Mouse (Mus musculus) heart, embryonic 14.5 days (tissue): ENCODE measurements around the gene Hoxa5. TPM values are rescaled to one million over a fixed set of nuclear protein-coding genes. Genes with fewer than 3 reads are reported as not detected.
A peak's percentile ranks its signal among the peaks of the same experiment; 100 is the strongest.

Experiments used
- ATAC-seq: fragments of 200-750 bp; cut with Nextera tagmentation; 2 replicates; pipeline ENCODE4 v1.8.0; 2017; ENCODE audit warnings: low read depth, moderate TSS enrichment; ENCODE audit not compliant: insufficient number of reproducible peaks, insufficient read depth, low FRiP score
- H3K27ac ChIP-seq, 2 experiments: fragments of 200-500 bp in 1 of 2; fragments of 300-500 bp in 1 of 2; sonication (generic) in 1 of 2; replicated peaks in 1 of 2; 2 replicates each; pipeline ENCODE4 v1.5.1; 2012 to 2014; ENCODE audit warnings: low read depth in 2 of 2, low read length in 2 of 2, control low read depth in 1 of 2, mild to moderate bottlenecking in 1 of 2, mixed read lengths in 1 of 2; ENCODE audit not compliant: control insufficient read depth in 1 of 2, insufficient read depth in 1 of 2
- H3K27me3 ChIP-seq: fragments of 300-500 bp; sonication (generic); 2 replicates; pipeline ENCODE4 v1.6.1; 2014; ENCODE audit warnings: mild to moderate bottlenecking, low read length, control low read depth; ENCODE audit not compliant: control insufficient read depth, insufficient read depth
- H3K36me3 ChIP-seq: fragments of 300-500 bp; sonication (generic); 2 replicates; pipeline ENCODE4 v1.6.1; 2014; ENCODE audit warnings: mild to moderate bottlenecking, control low read depth, low read length, mixed read lengths; ENCODE audit not compliant: control insufficient read depth, insufficient read depth
- H3K4me1 ChIP-seq, 2 experiments: fragments of 200-500 bp in 1 of 2; fragments of 300-500 bp in 1 of 2; sonication (generic) in 1 of 2; 2 replicates each; pipeline ENCODE4 v1.6.1; 2012 to 2014; ENCODE audit warnings: low read length in 2 of 2, control low read depth in 1 of 2, mixed read lengths in 1 of 2; ENCODE audit not compliant: control insufficient read depth in 2 of 2, insufficient read depth in 2 of 2
- H3K4me2 ChIP-seq: fragments of 300-500 bp; sonication (generic); 2 replicates; pipeline ENCODE4 v1.6.1; 2014; ENCODE audit warnings: mild to moderate bottlenecking, low read length
- H3K4me3 ChIP-seq, 2 experiments: fragments of 200-500 bp in 1 of 2; fragments of 300-500 bp in 1 of 2; sonication (generic) in 1 of 2; 2 replicates each; pipeline ENCODE4 v1.5.1; 2012 to 2014; ENCODE audit warnings: low read length in 2 of 2, mild to moderate bottlenecking in 2 of 2, control low read depth in 1 of 2, low read depth in 1 of 2, moderate library complexity in 1 of 2; ENCODE audit not compliant: control insufficient read depth in 1 of 2, insufficient read depth in 1 of 2
- H3K9ac ChIP-seq: fragments of 300-500 bp; sonication (generic); 2 replicates; pipeline ENCODE4 v1.6.1; 2014; ENCODE audit warnings: mild to moderate bottlenecking, low read length
- H3K9me3 ChIP-seq: fragments of 300-500 bp; sonication (generic); 2 replicates; pipeline ENCODE4 v1.6.1; 2016; ENCODE audit warnings: low read length, control low read depth; ENCODE audit not compliant: control insufficient read depth
- WGBS: fragments of 180-500 bp; shearing (Covaris S2); extraction: QIAGEN DNeasy Blood & Tissue Kit; methylation state at CpG from one replicate; pipeline ENCODE4 v1.1.7; 2014; 5-methylcytosine and 5-hydroxymethylcytosine counted together
- polyA plus RNA-seq: library from polyadenylated mRNA; unstranded; fragments of >200 nt; fragmentation: Nextera tagmentation; extraction: Ambion mirVana; gene quantifications from 2 replicates; pipeline ENCODE4 v1.2.1, GENCODE M21; 2014

The Hoxa5 gene
- polyA plus RNA-seq, 1 experiment from 2014 or later = 1.3 TPM

- Histone ChIP-seq H3K27ac (no peak overlapping the region), H3K9me3 (no peaks in the 10 kb centered on the region), H3K36me3 (no peaks in the 10 kb centered on the region), H3K4me1 (peaks cover 2 to 17% of the 10 kb centered on the region in 2 experiments; a peak in 1 of 4 replicates), H3K4me3 (peak overlapping the region in 1 of 2 experiments; percentile 24; a peak in 1 of 4 replicates), H3K4me2 (0 out of 2 replicates have a peak overlapping the region, but pooled peaks have one; percentile 45), H3K9ac (no peak overlapping the region), H3K27me3 (peaks cover 100% of the 10 kb centered on the region)
- no peak for ATAC-seq
- WGBS = 5% methylated on average over 23 of the region's 23 CpGs
These were observed 13.7 kb upstream of the Hoxa5 start for GRCm38 (mm10) chr6:52217895-52218642.

- ATAC-seq = no peak
- under 1% methylated on average over 25 of the region's 25 CpGs for WGBS
- H3K27ac ChIP-seq = no peak overlapping the region
- peaks cover 100% of the 10 kb centered on the region for H3K27me3 ChIP-seq
- no peaks in the 10 kb centered on the region for H3K9me3 ChIP-seq
- H3K4me3 ChIP-seq = peak overlapping the region; percentile 4 to 24; a peak in 3 of 4 replicates
- peaks cover 2 to 20% of the 10 kb centered on the region in 2 experiments; a peak in 1 of 4 replicates for H3K4me1 ChIP-seq
- H3K9ac ChIP-seq = no peak overlapping the region
- H3K4me2 ChIP-seq = peak overlapping the region; percentile 45
- H3K36me3 ChIP-seq = no peaks in the 10 kb centered on the region
These were observed 13.0 kb upstream of the Hoxa5 start for GRCm38 (mm10) chr6:52217459-52217768.

DNA sequence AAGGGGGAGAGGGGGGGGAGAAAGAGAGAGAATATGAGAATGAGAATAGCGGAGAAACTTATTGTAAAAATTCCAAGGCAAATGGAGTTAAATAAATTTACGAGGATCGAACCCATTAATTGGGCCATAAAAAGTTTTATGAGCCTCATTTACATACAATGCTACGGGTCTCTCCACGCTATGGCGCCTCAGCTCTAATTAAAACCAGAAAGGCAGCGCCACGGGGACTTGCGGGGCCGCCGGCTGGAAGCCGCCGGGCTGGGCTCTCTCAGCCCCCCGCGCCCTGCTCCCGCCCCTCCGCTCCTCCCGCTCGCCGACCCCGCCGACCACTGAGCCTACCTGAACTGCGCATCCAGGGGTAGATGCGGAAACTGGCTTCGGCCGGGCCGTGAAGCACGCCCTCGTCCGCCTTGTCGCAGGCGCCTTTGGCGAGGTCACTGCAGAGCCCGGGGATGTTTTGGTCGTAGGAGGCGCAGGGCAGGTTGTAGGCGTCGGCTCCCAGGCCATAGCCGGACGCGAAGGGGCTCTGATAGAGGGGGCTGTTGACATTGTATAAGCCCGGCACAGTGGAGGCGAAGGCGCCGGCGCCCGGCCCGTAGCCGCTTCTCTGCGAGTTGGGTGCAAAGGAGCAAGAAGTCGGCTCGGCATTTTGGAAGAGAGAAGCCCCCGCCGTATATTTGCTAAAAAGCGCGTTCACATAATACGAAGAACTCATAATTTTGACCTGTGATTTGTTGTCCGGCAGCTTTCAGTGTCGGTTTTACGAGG, 12.5 kb upstream of the Hoxa5 start:
- no peaks in the 10 kb centered on the region for H3K36me3 ChIP-seq
- peak overlapping the region; percentile 4 to 24; a peak in 3 of 4 replicates for H3K4me3 ChIP-seq
- WGBS = 3% methylated on average over 60 of the region's 60 CpGs
- H3K27me3 ChIP-seq = peaks cover 100% of the 10 kb centered on the region
- no peak for ATAC-seq
- peak overlapping the region; percentile 45 for H3K4me2 ChIP-seq
- H3K4me1 ChIP-seq = peaks cover 2 to 19% of the 10 kb centered on the region in 2 experiments; a peak in 1 of 4 replicates
- H3K9ac ChIP-seq = no peak overlapping the region
- no peaks in the 10 kb centered on the region for H3K9me3 ChIP-seq
- H3K27ac ChIP-seq = no peak overlapping the region

DNA sequence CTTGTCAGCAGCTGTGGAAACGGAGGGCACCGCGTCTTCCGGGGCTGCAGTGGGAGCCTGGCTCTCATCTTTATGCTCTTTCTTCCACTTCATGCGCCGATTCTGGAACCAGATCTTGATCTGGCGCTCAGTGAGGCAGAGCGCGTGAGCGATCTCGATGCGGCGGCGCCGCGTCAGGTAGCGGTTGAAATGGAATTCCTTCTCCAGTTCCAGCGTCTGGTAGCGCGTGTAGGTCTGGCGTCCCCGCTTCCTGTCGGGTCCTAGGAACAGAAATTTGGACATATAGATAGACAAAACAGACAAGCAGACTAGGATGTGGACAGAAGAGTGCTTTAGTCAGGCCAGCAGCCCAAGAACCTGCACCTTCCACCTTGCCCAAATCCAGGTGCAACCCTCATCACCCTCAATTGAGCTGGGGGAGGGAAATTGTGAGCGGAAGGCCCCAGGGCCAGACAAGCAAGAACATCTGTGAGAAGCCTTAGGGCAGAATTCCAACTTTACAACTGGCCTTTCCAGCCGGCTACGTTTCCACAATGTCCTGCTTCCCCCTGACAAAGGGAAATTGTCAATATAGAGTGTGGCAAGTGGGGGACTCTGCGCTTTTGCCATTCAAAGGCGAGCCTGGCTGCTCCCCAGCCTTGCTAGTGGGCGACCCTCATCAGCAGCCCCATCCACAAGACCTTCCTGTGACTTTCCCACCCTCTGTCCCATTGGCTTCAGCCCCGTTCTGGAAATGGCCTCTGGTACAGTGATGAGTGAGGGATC, 11.6 kb upstream of the Hoxa5 start:
- H3K27me3 ChIP-seq = peaks cover 100% of the 10 kb centered on the region
- no peak for ATAC-seq
- no peak overlapping the region for H3K27ac ChIP-seq
- no peaks in the 10 kb centered on the region for H3K9me3 ChIP-seq
- H3K4me2 ChIP-seq = no peak overlapping the region
- no peaks in the 10 kb centered on the region for H3K36me3 ChIP-seq
- WGBS = 1% methylated on average over 30 of the region's 30 CpGs
- no peak overlapping the region for H3K4me3 ChIP-seq
- H3K9ac ChIP-seq = no peak overlapping the region
- peaks cover 3 to 14% of the 10 kb centered on the region in 2 experiments; a peak in 2 of 4 replicates for H3K4me1 ChIP-seq

- Histone ChIP-seq H3K4me1 (peaks cover 3 to 14% of the 10 kb centered on the region in 2 experiments; a peak in 2 of 4 replicates), H3K27me3 (peaks cover 100% of the 10 kb centered on the region), H3K4me2 (no peak overlapping the region), H3K27ac (no peak overlapping the region), H3K36me3 (no peaks in the 10 kb centered on the region), H3K9ac (no peak overlapping the region), H3K9me3 (no peaks in the 10 kb centered on the region), H3K4me3 (no peak overlapping the region)
- no peak for ATAC-seq
- 13% methylated on average over 3 of the region's 3 CpGs for WGBS
These were observed 10.7 kb upstream of the Hoxa5 start for GRCm38 (mm10) chr6:52215070-52215469.

GRCm38 (mm10) chr6:52214271-52214670, 9.9 kb upstream of the Hoxa5 start:
- Histone ChIP-seq H3K9me3 (no peaks in the 10 kb centered on the region), H3K36me3 (no peaks in the 10 kb centered on the region), H3K27ac (no peak overlapping the region), H3K4me2 (no peak overlapping the region), H3K4me1 (peaks cover 3 to 14% of the 10 kb centered on the region in 2 experiments; a peak in 2 of 4 replicates), H3K27me3 (peaks cover 100% of the 10 kb centered on the region), H3K9ac (no peak overlapping the region), H3K4me3 (no peak overlapping the region)
- 11% methylated on average over 5 of the region's 5 CpGs for WGBS
- ATAC-seq = no peak
